Comparison of ENCODE assay signal across 9 mouse cellular contexts in genomic region chr15:38602187-38602870, GRCm38 (mm10).
A peak's percentile ranks its signal among the peaks of the same experiment; 100 is the strongest.
DNase-seq lines count a peak whose midpoint lies in the region; ATAC-seq and TF ChIP-seq lines count a peak whose summit lies in the region.
"Had no signal": no experiment of that assay in that cellular context is flagged by ENCODE, and none has a peak within 500 bp of the region (broad histone marks: within the 10 kb centered on the region; RNA-seq: fewer than 3 reads in every experiment).

No protein-coding gene starts in this region.

- H3K36me3 ChIP-seq in kidney, embryonic 16.5 days (ENCODE audit: insufficient read depth, low read length), result no peaks in the 10 kb centered on the region
- H3K36me3 ChIP-seq in lung, embryonic 16.5 days (ENCODE audit: control insufficient read depth, insufficient read depth, low read length), result no peaks in the 10 kb centered on the region
- H3K36me3 ChIP-seq in small intestine, adult 2 months (ENCODE audit: control insufficient read depth, insufficient read depth, low read length), result no peaks in the 10 kb centered on the region
- H3K36me3 ChIP-seq: midbrain, embryonic 12.5 days had no signal

- no peak for ATAC-seq in kidney, embryonic 16.5 days (ENCODE audit: low FRiP score, low TSS enrichment)
- ATAC-seq in lung, embryonic 16.5 days (ENCODE audit: low read depth), result 0 out of 2 replicates have a peak, but pooled peaks have one; percentile 52

- H3K27ac ChIP-seq in kidney, embryonic 16.5 days (ENCODE audit: low read length), result no peak overlapping the region
- no peak overlapping the region for H3K27ac ChIP-seq in lung, embryonic 16.5 days (ENCODE audit: low read length)
- peak overlapping the region; percentile 46; the same call in 1 of the 2 replicates for H3K27ac ChIP-seq in small intestine, adult 2 months (ENCODE audit: insufficient read depth, low read depth, low read length)
- H3K27ac ChIP-seq: midbrain, embryonic 12.5 days had no signal

- 61% methylated on average over 12 of the region's 12 CpGs for WGBS in kidney, embryonic 16.5 days
- 49% methylated on average over 12 of the region's 12 CpGs for WGBS in lung, embryonic 16.5 days
- 62% methylated on average over 12 of the region's 12 CpGs for WGBS in small intestine, adult 2 months

- peak; percentile 18 to 19 for DNase-seq in kidney, postnatal 36 days
- DNase-seq in c-Kit-positive CD71-negative TER-119-negative erythroid progenitor cells, embryonic 14.5 days (ENCODE audit: low read depth), result peak; percentile 50
- peak; percentile 35 to 48 for DNase-seq in heart, postnatal 14 days
- DNase-seq in gastrocnemius, postnatal 4 days (ENCODE audit: low spot score in 2 of 2), result no peak
- no peak for DNase-seq in c-Kit-positive CD71-positive TER-119-positive erythroid progenitor cells, embryonic 14.5 days (ENCODE audit: low spot score)

- H3K4me2 ChIP-seq in kidney, embryonic 16.5 days (replicated peaks; ENCODE audit: low read depth, low read length), result no peak overlapping the region
- H3K4me2 ChIP-seq in lung, embryonic 16.5 days (ENCODE audit: low read depth, low read length), result no peak overlapping the region
- H3K4me2 ChIP-seq: midbrain, embryonic 12.5 days had no signal

- no peaks in the 10 kb centered on the region for H3K9me3 ChIP-seq in kidney, embryonic 16.5 days (ENCODE audit: low read length)
- H3K9me3 ChIP-seq in lung, embryonic 16.5 days (ENCODE audit: control insufficient read depth, low read length), result no peaks in the 10 kb centered on the region
- H3K9me3 ChIP-seq: midbrain, embryonic 12.5 days had no signal

- H3K4me1 ChIP-seq in kidney, embryonic 16.5 days (ENCODE audit: insufficient read depth, low read length), result no peaks in the 10 kb centered on the region
- no peaks in the 10 kb centered on the region for H3K4me1 ChIP-seq in lung, embryonic 16.5 days (replicated peaks; ENCODE audit: control insufficient read depth, insufficient read depth, low read length)
- H3K4me1 ChIP-seq in small intestine, adult 2 months (ENCODE audit: control insufficient read depth, insufficient read depth, insufficient read length, low read length), result peaks cover 2% of the 10 kb centered on the region; the same call in 1 of the 2 replicates
- H3K4me1 ChIP-seq: midbrain, embryonic 12.5 days had no signal

- H3K4me3 ChIP-seq in kidney, embryonic 16.5 days (ENCODE audit: low read length), result no peak overlapping the region
- H3K4me3 ChIP-seq in lung, embryonic 16.5 days (ENCODE audit: low read length), result no peak overlapping the region
- H3K4me3 ChIP-seq in small intestine, adult 2 months (ENCODE audit: low read depth, low read length), result no peak overlapping the region
- H3K4me3 ChIP-seq: midbrain, embryonic 12.5 days had no signal

- H3K27me3 ChIP-seq in kidney, embryonic 16.5 days (ENCODE audit: insufficient read depth, low read length), result no peaks in the 10 kb centered on the region
- H3K27me3 ChIP-seq in lung, embryonic 16.5 days (ENCODE audit: control insufficient read depth, insufficient read depth, low read depth, low read length), result no peaks in the 10 kb centered on the region
- no peaks in the 10 kb centered on the region for H3K27me3 ChIP-seq in small intestine, adult 2 months (ENCODE audit: control insufficient read depth, insufficient read depth, low read length)
- H3K27me3 ChIP-seq: midbrain, embryonic 12.5 days had no signal

- TF ChIP-seq POLR2A in small intestine, adult 2 months (IDR thresholded peaks at IDR 0.05; ENCODE audit: low read depth, low read length), result no peak

- TF ChIP-seq CTCF in small intestine, adult 2 months (IDR thresholded peaks at IDR 0.05; ENCODE audit: extremely low read depth, insufficient read length, insufficient replicate concordance, low read depth, low read length), result no peak

- intact Hi-C loops in heart, postnatal 14 days (cut with DNase I), result loop anchor here (2.0 kb wide), 1 partner anchor 40 kb away; no protein-coding TSS in a partner anchor

- no peak overlapping the region for H3K9ac ChIP-seq in kidney, embryonic 16.5 days (replicated peaks; ENCODE audit: low read length)
- H3K9ac ChIP-seq in lung, embryonic 16.5 days (ENCODE audit: low read length), result no peak overlapping the region
- H3K9ac ChIP-seq: midbrain, embryonic 12.5 days had no signal

Comparison
In these comparisons a context has a peak if more than half of its experiments do, and no peak if none do; other contexts are left out.
1. DNase-seq: peak in kidney, postnatal 36 days (2 of 2), c-Kit-positive CD71-negative TER-119-negative erythroid progenitor cells, embryonic 14.5 days (single experiment) and heart, postnatal 14 days (2 of 2); none in gastrocnemius, postnatal 4 days (0 of 2) and c-Kit-positive CD71-positive TER-119-positive erythroid progenitor cells, embryonic 14.5 days (single experiment).